Mouse (Mus musculus): Measurements from ENCODE around the gene Dars2. TPM values are rescaled to one million over a fixed set of nuclear protein-coding genes. Genes with fewer than 3 reads are reported as not detected.
A peak's percentile ranks its signal among the peaks of the same experiment; 100 is the strongest.

Dars2 gene
- polyA plus RNA-seq, 1 experiment from 2014 or later = 34.0 TPM

DNA sequence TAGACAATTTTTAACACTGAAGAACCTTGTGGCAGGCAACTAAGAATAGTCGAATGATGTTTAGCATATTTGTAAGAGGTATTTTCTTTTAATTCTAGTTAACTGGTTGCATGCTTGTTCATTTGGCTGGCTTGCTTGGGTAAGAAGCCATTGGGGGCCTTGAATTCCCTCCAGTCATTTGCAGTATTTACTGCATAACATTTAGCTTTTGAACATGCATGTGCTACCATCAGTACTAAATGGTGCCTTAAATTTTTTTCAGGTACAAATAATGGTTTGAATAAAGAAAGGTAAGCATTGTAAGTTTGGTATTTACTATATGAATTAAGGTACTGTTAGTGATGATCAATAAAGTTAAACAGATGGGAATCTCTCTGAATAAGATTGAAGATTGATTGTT, 33.4 kb downstream of the Dars2 start:
- ATAC-seq (ENCODE audit: insufficient read depth, low FRiP score) = no peak
- Histone ChIP-seq H3K9ac (ENCODE audit: low read length) (peak overlapping the region; percentile 82), H3K36me3 (ENCODE audit: control insufficient read depth, insufficient read depth, low read length) (peaks cover 25% of the 10 kb centered on the region), H3K4me2 (ENCODE audit: low read depth, low read length) (peak overlapping the region; percentile 72), H3K27me3 (ENCODE audit: control insufficient read depth, insufficient read depth, low read length) (no peaks in the 10 kb centered on the region), H3K9me3 (replicated peaks; ENCODE audit: control insufficient read depth, low read length) (no peaks in the 10 kb centered on the region), H3K4me3 (replicated peaks; ENCODE audit: low read length) (peak overlapping the region; percentile 62), H3K4me1 (ENCODE audit: control insufficient read depth, insufficient read depth, low read length) (peaks cover 9% of the 10 kb centered on the region), H3K27ac (ENCODE audit: low read length) (peak overlapping the region; percentile 91)
- 0% methylated on average over 1 of the region's 1 CpGs for WGBS

DNA sequence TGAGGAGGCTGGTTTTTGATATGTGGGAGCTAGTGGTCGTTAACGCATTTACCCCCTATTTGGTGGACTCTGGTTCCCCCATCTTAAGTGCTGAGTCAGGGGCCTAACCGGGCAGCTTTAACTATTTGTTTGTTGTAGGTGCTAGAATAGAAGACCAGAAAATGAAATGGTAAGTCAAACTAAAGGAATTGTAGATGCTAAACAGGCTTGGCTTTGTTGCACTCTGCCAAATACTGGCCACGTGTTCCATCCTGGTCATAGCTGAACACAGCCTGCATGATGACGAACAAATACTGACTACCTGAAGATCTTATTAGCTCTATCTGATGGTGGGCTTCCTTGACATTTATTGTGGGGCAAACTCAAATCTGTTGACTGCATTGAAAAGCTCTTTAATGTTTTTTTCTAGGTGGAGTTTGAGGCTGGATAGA, 34.0 kb downstream of the Dars2 start:
- peak overlapping the region; percentile 82 for H3K9ac ChIP-seq (ENCODE audit: low read length)
- peak overlapping the region; percentile 72 for H3K4me2 ChIP-seq (ENCODE audit: low read depth, low read length)
- under 1% methylated on average over 5 of the region's 5 CpGs for WGBS
- H3K4me1 ChIP-seq (ENCODE audit: control insufficient read depth, insufficient read depth, low read length) = peaks cover 9% of the 10 kb centered on the region
- peak overlapping the region; percentile 91 for H3K27ac ChIP-seq (ENCODE audit: low read length)
- no peaks in the 10 kb centered on the region for H3K27me3 ChIP-seq (ENCODE audit: control insufficient read depth, insufficient read depth, low read length)
- H3K4me3 ChIP-seq (replicated peaks; ENCODE audit: low read length) = peak overlapping the region; percentile 62
- H3K9me3 ChIP-seq (replicated peaks; ENCODE audit: control insufficient read depth, low read length) = no peaks in the 10 kb centered on the region
- ATAC-seq (ENCODE audit: insufficient read depth, low FRiP score) = no peak
- peaks cover 31% of the 10 kb centered on the region for H3K36me3 ChIP-seq (ENCODE audit: control insufficient read depth, insufficient read depth, low read length)

DNA sequence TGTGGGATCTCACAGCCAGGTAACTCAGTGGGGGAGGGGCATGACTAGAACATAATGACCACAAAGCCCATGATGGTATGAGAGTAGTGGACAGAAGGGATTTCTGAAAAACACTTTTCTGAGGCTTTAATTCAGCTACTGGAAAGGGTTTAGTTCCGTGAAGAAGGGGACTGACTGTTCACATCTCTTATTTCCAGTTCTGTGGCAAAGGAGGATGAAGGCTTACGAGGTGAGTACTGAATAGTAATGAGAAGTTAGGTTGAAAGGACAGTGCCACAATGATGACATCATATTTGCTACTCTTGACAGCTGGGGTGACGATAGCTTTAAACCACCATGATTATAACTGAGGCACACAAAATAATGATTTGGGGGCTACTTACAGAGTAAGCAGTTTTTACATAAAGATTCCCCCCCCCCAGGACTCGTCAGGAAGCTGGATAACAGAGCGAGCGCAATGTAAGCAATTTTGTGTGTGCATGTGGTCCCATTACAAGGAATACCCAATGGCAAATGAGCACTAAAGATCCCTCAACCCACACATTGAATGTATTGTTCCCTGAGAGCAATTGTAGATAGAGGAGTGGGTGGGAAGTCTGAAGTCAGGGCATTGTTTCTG, 34.6 kb downstream of the Dars2 start:
- peak overlapping the region; percentile 82 for H3K9ac ChIP-seq (ENCODE audit: low read length)
- under 1% methylated on average over 6 of the region's 6 CpGs for WGBS
- H3K27me3 ChIP-seq (ENCODE audit: control insufficient read depth, insufficient read depth, low read length) = no peaks in the 10 kb centered on the region
- ATAC-seq (ENCODE audit: insufficient read depth, low FRiP score) = no peak
- H3K9me3 ChIP-seq (replicated peaks; ENCODE audit: control insufficient read depth, low read length) = no peaks in the 10 kb centered on the region
- H3K36me3 ChIP-seq (ENCODE audit: control insufficient read depth, insufficient read depth, low read length) = peaks cover 33% of the 10 kb centered on the region
- peaks cover 9% of the 10 kb centered on the region for H3K4me1 ChIP-seq (ENCODE audit: control insufficient read depth, insufficient read depth, low read length)
- H3K4me3 ChIP-seq (replicated peaks; ENCODE audit: low read length) = peak overlapping the region; percentile 62
- H3K27ac ChIP-seq (ENCODE audit: low read length) = peak overlapping the region; percentile 91
- peak overlapping the region; percentile 72 for H3K4me2 ChIP-seq (ENCODE audit: low read depth, low read length)

DNA sequence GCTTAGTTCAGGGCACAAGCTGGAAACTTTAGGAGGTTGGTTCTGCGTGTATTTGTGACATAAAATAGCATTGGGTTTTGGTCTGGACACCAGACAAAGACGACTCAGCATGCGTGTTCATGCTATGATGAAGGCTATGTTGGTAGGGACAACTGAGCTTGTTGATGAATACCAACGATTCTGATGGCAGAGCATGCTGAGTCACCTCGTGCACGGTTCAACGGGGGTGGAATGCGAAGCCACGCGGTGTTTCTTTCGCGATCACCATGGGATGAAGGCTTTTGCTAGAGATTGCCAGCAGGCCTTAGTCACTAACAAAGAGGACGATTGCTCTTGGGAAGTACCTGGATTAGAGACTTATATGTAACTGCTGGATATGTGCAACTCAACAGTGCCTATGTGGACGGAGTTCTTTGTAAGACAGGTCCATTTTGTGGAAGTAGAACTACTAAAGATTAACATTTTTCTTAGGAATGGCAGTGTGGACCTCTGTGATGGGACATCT, 35.1 kb downstream of the Dars2 start:
- Histone ChIP-seq H3K36me3 (ENCODE audit: control insufficient read depth, insufficient read depth, low read length) (peaks cover 33% of the 10 kb centered on the region), H3K4me1 (ENCODE audit: control insufficient read depth, insufficient read depth, low read length) (peaks cover 9% of the 10 kb centered on the region), H3K27ac (ENCODE audit: low read length) (peak overlapping the region; percentile 91), H3K27me3 (ENCODE audit: control insufficient read depth, insufficient read depth, low read length) (no peaks in the 10 kb centered on the region), H3K9me3 (replicated peaks; ENCODE audit: control insufficient read depth, low read length) (no peaks in the 10 kb centered on the region), H3K4me2 (ENCODE audit: low read depth, low read length) (peak overlapping the region; percentile 72), H3K4me3 (replicated peaks; ENCODE audit: low read length) (peak overlapping the region; percentile 62), H3K9ac (ENCODE audit: low read length) (peak overlapping the region; percentile 82)
- WGBS = under 1% methylated on average over 14 of the region's 14 CpGs
- peak; percentile 5; the same call in 1 of the 2 replicates for ATAC-seq (ENCODE audit: insufficient read depth, low FRiP score)

DNA sequence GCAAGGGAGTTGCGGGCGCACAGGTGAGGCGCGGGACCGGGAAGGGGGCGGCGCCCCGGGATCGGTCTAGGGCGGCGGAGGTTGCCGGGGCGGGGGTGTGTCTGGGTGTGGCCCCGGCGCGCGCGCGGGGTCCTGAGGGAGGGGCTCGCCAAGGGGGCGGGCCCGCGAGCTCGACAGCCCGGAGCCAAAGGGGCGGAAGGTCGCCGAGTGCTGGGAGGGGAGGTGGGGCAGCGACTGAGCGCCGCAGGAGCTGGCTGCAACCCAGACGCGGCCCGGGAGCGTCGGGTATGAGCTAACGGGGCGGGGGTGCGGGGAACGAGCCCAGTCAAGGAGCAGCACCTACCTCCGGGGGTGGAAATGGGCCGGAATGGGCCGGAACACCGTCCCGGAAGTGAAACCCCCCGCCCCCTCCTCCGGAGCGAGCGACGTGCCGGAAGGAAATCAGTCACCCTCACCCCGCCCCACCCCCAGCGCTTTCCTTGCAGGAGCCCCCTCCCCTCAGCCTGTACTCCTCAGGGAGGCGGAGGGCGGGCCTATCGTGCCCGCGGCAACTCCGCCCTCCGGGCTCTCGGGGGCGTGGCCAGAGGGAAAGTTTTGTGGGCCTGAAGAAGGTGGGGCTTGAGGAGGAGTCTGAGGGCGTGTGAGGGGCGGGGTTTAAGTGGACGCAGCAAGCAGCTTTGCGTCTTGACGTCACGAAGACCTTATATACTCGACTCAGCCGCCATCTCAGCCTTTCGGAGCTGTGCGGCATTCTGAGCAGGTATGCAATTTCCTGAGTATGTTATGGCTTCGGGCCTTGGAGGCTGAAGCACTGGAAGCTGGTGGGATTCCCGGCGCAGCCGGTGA, 35.8 kb downstream of the Dars2 start, which contains the start of gene Zbtb37:
Zbtb37 (minus strand) TSS at position 415 of the 846 bp plus-strand sequence.
- Histone ChIP-seq H3K4me2 (ENCODE audit: low read depth, low read length) (peak within 1 kb of the TSS; percentile 72), H3K27ac (ENCODE audit: low read length) (peak within 1 kb of the TSS; percentile 97), H3K27me3 (ENCODE audit: control insufficient read depth, insufficient read depth, low read length) (no peaks in the 10 kb centered on the region), H3K9ac (ENCODE audit: low read length) (peak within 1 kb of the TSS; percentile 94), H3K4me3 (replicated peaks; ENCODE audit: low read length) (peak within 1 kb of the TSS; percentile 62), H3K4me1 (ENCODE audit: control insufficient read depth, insufficient read depth, low read length) (peaks cover 9% of the 10 kb centered on the region), H3K36me3 (ENCODE audit: control insufficient read depth, insufficient read depth, low read length) (peaks cover 33% of the 10 kb centered on the region), H3K9me3 (replicated peaks; ENCODE audit: control insufficient read depth, low read length) (no peaks in the 10 kb centered on the region)
- WGBS = under 1% methylated on average over 73 of the region's 76 CpGs
- peak; percentile 93 for ATAC-seq (ENCODE audit: insufficient read depth, low FRiP score)

DNA sequence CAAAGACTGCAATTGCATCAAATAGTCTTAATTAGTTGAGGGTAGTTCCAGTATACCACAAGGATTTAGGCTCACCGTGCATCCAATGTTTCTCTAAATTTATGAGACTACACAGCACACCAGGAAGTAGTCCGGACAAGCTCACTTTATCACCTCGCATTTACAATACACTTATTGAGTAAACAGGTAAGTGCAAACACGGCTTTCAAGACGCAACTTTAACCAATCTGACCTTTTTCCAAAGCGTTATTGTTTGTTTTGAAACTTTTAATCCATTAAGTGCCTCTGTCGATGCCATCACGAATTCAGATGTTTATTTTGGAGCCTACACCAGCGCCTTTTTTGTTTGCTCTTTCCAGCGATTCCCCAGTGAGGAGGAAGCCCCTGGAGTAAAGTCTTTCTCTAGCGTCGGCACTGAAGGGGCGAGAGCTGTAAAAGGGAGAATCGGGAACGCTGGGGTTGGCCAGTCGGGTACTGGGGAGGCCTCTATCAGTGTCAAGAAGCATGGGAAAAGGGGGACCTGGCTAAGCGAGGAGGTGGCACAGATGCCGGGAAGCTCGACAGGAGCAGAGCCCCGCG, 36.5 kb downstream of the Dars2 start:
- Histone ChIP-seq H3K4me2 (ENCODE audit: low read depth, low read length) (peak overlapping the region; percentile 55), H3K27me3 (ENCODE audit: control insufficient read depth, insufficient read depth, low read length) (no peaks in the 10 kb centered on the region), H3K4me3 (replicated peaks; ENCODE audit: low read length) (peak overlapping the region; percentile 62), H3K27ac (ENCODE audit: low read length) (peak overlapping the region; percentile 97), H3K9ac (ENCODE audit: low read length) (peak overlapping the region; percentile 94), H3K4me1 (ENCODE audit: control insufficient read depth, insufficient read depth, low read length) (peaks cover 9% of the 10 kb centered on the region), H3K36me3 (ENCODE audit: control insufficient read depth, insufficient read depth, low read length) (peaks cover 31% of the 10 kb centered on the region), H3K9me3 (replicated peaks; ENCODE audit: control insufficient read depth, low read length) (no peaks in the 10 kb centered on the region)
- ATAC-seq (ENCODE audit: insufficient read depth, low FRiP score) = no peak
- 1% methylated on average over 21 of the region's 21 CpGs for WGBS

- no peak overlapping the region for H3K27ac ChIP-seq (ENCODE audit: low read length)
- H3K9ac ChIP-seq (ENCODE audit: low read length) = no peak overlapping the region
- WGBS = 90% methylated on average over 7 of the region's 7 CpGs
- peaks cover 9% of the 10 kb centered on the region for H3K4me1 ChIP-seq (ENCODE audit: control insufficient read depth, insufficient read depth, low read length)
- no peaks in the 10 kb centered on the region for H3K27me3 ChIP-seq (ENCODE audit: control insufficient read depth, insufficient read depth, low read length)
- H3K4me2 ChIP-seq (ENCODE audit: low read depth, low read length) = no peak overlapping the region
- no peak for ATAC-seq (ENCODE audit: insufficient read depth, low FRiP score)
- no peaks in the 10 kb centered on the region for H3K9me3 ChIP-seq (replicated peaks; ENCODE audit: control insufficient read depth, low read length)
- no peak overlapping the region for H3K4me3 ChIP-seq (replicated peaks; ENCODE audit: low read length)
- H3K36me3 ChIP-seq (ENCODE audit: control insufficient read depth, insufficient read depth, low read length) = peaks cover 16% of the 10 kb centered on the region
Measured at GRCm38 (mm10) chr1:161032345-161032744, 38.1 kb downstream of the Dars2 start.

- no peaks in the 10 kb centered on the region for H3K9me3 ChIP-seq (replicated peaks; ENCODE audit: control insufficient read depth, low read length)
- H3K4me2 ChIP-seq (ENCODE audit: low read depth, low read length) = no peak overlapping the region
Measured at GRCm38 (mm10) chr1:161031881-161032280, 38.6 kb downstream of the Dars2 start.

More at GRCm38 (mm10) chr1:161031881-161032280, 38.6 kb downstream of the Dars2 start:
- no peak for ATAC-seq (ENCODE audit: insufficient read depth, low FRiP score)
- no peak overlapping the region for H3K27ac ChIP-seq (ENCODE audit: low read length)
- H3K4me1 ChIP-seq (ENCODE audit: control insufficient read depth, insufficient read depth, low read length) = peaks cover 9% of the 10 kb centered on the region
- no peak overlapping the region for H3K9ac ChIP-seq (ENCODE audit: low read length)
- no peaks in the 10 kb centered on the region for H3K27me3 ChIP-seq (ENCODE audit: control insufficient read depth, insufficient read depth, low read length)
- H3K4me3 ChIP-seq (replicated peaks; ENCODE audit: low read length) = no peak overlapping the region
- H3K36me3 ChIP-seq (ENCODE audit: control insufficient read depth, insufficient read depth, low read length) = peaks cover 16% of the 10 kb centered on the region
- whole genome bisulfite sequencing = 92% methylated on average over 9 of the region's 9 CpGs
